Mouse (Mus musculus): ENCODE measurements around the gene Fam222a. TPM values are rescaled to one million over a fixed set of nuclear protein-coding genes. Genes with fewer than 3 reads are reported as not detected.

The Fam222a gene
- total RNA-seq, 2 experiments from 2014 or later, result 7.9 to 9.0 TPM

GRCm38 (mm10) chr5:114603975-114604374 lies 36.2 kb downstream of the Fam222a start:
- no peak for DNase-seq (ENCODE audit: extremely low spot score in 1 of 2, low spot score in 2 of 2)
- intact Hi-C loops (cut with DNase I), result no loop called here
- Histone ChIP-seq H3K4me3 (no peak overlapping the region), H3K27ac (no peak overlapping the region)
- TF ChIP-seq CTCF (IDR thresholded peaks at IDR 0.05), result peak; percentile 43

DNA sequence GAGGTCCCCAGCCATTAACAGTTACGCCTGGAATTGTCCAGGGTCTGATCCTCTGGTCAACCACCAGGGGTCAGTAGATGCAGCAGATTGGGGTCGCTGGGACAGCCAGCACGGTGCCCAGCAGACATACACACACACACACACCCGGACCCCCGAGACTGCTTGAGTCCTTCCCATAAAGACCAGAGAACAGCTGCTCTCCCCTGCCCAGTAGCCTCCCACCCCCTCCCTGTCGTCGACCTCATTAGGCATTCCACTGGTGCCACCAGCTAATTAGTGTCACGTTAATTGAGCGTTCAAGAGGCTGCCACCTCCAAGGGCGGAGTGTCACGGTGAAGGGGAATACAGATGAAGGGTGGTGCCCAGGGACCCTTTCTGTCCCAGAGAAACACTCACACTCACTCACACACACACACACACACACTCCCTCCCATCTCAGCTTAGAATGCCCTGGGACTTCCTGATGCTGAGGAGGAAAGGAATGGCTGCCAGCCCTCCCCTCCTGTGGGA lies 37.0 kb downstream of the Fam222a start:
- peak; percentile 48 for TF ChIP-seq CTCF (IDR thresholded peaks at IDR 0.05)
- intact Hi-C loops (cut with DNase I), result no loop called here

GRCm38 (mm10) chr5:114605981-114606380 lies 38.2 kb downstream of the Fam222a start:
- H3K27ac ChIP-seq, result no peak overlapping the region
- intact Hi-C loops (cut with DNase I), result no loop called here
- H3K4me3 ChIP-seq, result no peak overlapping the region
- no peak for TF ChIP-seq CTCF (IDR thresholded peaks at IDR 0.05)
- DNase-seq (ENCODE audit: extremely low spot score in 1 of 2, low spot score in 2 of 2), result no peak

More for the DNA sequence above, 37.0 kb downstream of the Fam222a start:
- no peak overlapping the region for H3K27ac ChIP-seq
- DNase-seq (ENCODE audit: extremely low spot score in 1 of 2, low spot score in 2 of 2), result no peak
- H3K4me3 ChIP-seq, result no peak overlapping the region

DNA sequence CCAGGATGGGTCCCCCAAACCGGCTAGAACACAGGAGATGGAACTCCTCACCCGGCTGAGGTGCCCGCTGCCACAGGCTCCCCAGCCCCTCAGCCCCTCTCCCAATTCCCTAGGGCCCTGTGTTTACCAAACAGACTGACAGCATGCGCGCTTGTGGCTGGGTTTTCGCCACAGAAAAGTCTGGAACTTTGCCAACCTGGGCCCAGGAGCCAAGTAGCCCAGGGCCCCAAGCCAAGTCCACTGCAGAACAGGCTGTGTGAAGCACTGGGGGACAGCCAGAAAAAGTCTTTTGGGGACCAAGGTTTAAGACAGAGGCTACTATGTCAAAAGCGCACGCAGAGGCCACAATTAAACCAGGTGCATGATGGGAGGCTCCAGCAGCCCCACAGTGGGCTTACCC lies 39.8 kb downstream of the Fam222a start:
- intact Hi-C loops (cut with DNase I), result loop anchor here (2.0 kb wide), 1 partner anchor 41 kb away; no protein-coding TSS in a partner anchor
- no peak overlapping the region for H3K27ac ChIP-seq

DNA sequence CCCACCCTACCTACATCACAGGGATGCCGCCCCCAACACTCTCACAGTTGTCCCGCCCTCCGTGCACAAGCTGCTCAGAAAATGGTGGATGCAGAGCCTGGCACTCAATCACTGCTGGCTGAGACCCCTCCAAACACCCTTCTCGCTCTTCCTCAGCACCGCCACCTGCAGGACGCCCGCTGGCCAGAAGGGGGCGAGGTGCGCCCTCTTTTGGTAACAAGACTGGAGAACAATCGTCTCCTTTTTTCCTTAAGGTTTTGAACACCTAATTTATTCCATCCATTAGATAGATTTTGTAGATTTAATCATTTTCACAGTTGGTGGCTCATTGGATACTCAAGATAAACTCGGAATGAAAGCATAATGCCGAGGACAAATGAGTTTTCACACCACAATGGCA lies 40.7 kb downstream of the Fam222a start:
- DNase-seq (ENCODE audit: extremely low spot score in 1 of 2, low spot score in 2 of 2), result peak; percentile 79 to 84
- peak; percentile 97 for TF ChIP-seq CTCF (IDR thresholded peaks at IDR 0.05)
- intact Hi-C loops (cut with DNase I), result loop anchor here (2.0 kb wide), 1 partner anchor 42 kb away; no protein-coding TSS in a partner anchor
- no peak overlapping the region for H3K27ac ChIP-seq
- H3K4me3 ChIP-seq, result no peak overlapping the region

More for the DNA sequence above, 39.8 kb downstream of the Fam222a start:
- TF ChIP-seq CTCF (IDR thresholded peaks at IDR 0.05), result no peak
- H3K4me3 ChIP-seq, result no peak overlapping the region
- DNase-seq (ENCODE audit: extremely low spot score in 1 of 2, low spot score in 2 of 2), result peak; percentile 58 to 78

DNA sequence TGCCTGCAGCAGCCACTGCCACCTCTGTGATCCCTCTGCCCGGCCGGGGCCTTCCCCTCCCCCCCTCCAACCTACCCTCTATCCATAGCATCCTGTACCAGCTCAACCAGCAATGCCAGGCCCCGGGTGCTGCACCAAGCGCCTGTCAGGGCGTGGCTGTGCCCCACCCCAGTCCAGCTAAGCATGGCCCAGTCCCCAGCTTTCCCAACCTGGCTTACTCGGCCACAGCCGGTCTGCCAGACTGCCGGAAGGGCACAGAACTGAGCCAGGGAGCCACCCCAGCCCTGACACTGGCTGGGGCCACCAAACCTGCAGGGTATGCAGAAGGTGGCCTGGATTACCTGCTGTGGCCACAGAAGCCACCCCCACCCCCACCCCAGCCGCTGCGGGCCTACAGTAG lies 43.4 kb downstream of the Fam222a start:
- Histone ChIP-seq H3K4me3 (no peak overlapping the region), H3K27ac (no peak overlapping the region)
- no peak for TF ChIP-seq CTCF (IDR thresholded peaks at IDR 0.05)
- no peak for DNase-seq (ENCODE audit: extremely low spot score in 1 of 2, low spot score in 2 of 2)
- intact Hi-C loops (cut with DNase I), result no loop called here

GRCm38 (mm10) chr5:114611968-114612608 lies 44.3 kb downstream of the Fam222a start:
- intact Hi-C loops (cut with DNase I), result no loop called here
- peak; percentile 58 for TF ChIP-seq CTCF (IDR thresholded peaks at IDR 0.05)
- Histone ChIP-seq H3K27ac (no peak overlapping the region), H3K4me3 (no peak overlapping the region)
- no peak for DNase-seq (ENCODE audit: extremely low spot score in 1 of 2, low spot score in 2 of 2)

GRCm38 (mm10) chr5:114614863-114615262 lies 47.0 kb downstream of the Fam222a start:
- no peak for DNase-seq (ENCODE audit: extremely low spot score in 1 of 2, low spot score in 2 of 2)
- Histone ChIP-seq H3K4me3 (no peak overlapping the region), H3K27ac (no peak overlapping the region)
- TF ChIP-seq CTCF (IDR thresholded peaks at IDR 0.05), result no peak
- intact Hi-C loops (cut with DNase I), result no loop called here

- TF ChIP-seq CTCF (IDR thresholded peaks at IDR 0.05), result no peak
- no peak for DNase-seq (ENCODE audit: extremely low spot score in 1 of 2, low spot score in 2 of 2)
- Histone ChIP-seq H3K4me3 (no peak overlapping the region), H3K27ac (no peak overlapping the region)
- intact Hi-C loops (cut with DNase I), result no loop called here
These were observed 48.7 kb downstream of the Fam222a start for GRCm38 (mm10) chr5:114616336-114617061.

DNA sequence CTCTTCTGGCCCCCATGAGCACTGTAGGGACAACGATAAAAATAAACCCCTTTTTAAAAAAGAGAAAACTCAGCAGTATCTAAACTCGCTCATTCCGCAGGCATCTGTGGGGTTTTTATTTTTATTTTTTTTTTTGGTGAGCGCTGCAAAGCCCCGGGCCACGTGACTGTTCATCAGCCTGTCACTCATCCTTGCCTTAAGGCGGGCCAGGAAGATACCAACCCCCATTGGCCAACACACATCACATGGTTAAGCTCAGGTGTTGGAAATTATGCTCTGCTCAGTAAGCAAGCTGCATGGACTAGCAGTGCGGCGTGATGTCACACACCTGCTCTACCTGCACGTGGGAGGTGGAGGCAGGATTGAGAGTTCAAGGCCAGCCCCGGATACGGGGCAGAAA lies 50.0 kb downstream of the Fam222a start:
- DNase-seq (ENCODE audit: extremely low spot score in 1 of 2, low spot score in 2 of 2), result no peak
- no peak overlapping the region for H3K27ac ChIP-seq
- intact Hi-C loops (cut with DNase I), result loop anchor here (2.0 kb wide), 1 partner anchor 157 kb away; no protein-coding TSS in a partner anchor
- TF ChIP-seq CTCF (IDR thresholded peaks at IDR 0.05), result no peak
- H3K4me3 ChIP-seq, result no peak overlapping the region

DNA sequence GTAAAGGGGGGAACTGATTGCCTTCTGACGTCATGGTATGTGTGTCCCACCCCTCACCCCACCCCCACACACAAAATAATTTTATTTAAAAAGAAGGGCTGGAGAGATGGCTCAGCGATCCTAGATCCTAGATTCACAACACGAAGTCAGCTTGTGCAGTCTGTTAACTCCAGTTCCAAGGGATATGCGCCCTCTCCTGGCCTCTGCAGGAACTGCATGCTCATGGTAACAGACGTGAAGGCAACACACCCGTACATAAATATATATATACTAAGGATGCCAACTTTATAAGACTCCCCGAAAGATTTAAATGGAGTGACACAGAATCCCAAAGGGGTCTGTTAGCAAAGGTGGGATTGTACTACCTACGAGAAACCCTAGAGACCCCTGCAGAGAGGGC lies 51.0 kb downstream of the Fam222a start:
- no peak overlapping the region for H3K27ac ChIP-seq
- peak; percentile 59 to 60 for DNase-seq (ENCODE audit: extremely low spot score in 1 of 2, low spot score in 2 of 2)
- H3K4me3 ChIP-seq, result no peak overlapping the region
- TF ChIP-seq CTCF (IDR thresholded peaks at IDR 0.05), result peak; percentile 77
- intact Hi-C loops (cut with DNase I), result loop anchor here (2.0 kb wide), 1 partner anchor 158 kb away; no protein-coding TSS in a partner anchor

- no peak for DNase-seq (ENCODE audit: extremely low spot score in 1 of 2, low spot score in 2 of 2)
- intact Hi-C loops (cut with DNase I), result no loop called here
- H3K4me3 ChIP-seq, result no peak overlapping the region
- no peak overlapping the region for H3K27ac ChIP-seq
- peak; percentile 53 for TF ChIP-seq CTCF (IDR thresholded peaks at IDR 0.05)
These were observed 52.5 kb downstream of the Fam222a start for GRCm38 (mm10) chr5:114620305-114620704.

Data from left cerebral cortex, adult 2 months (tissue).